Mouse (Mus musculus): ENCODE data around the gene Sprr2h. TPM values are rescaled to one million over a fixed set of nuclear protein-coding genes. Genes with fewer than 3 reads are reported as not detected.

Sprr2h gene
- polyA plus RNA-seq (2015; fragmentation: Nextera tagmentation; extraction: Ambion mirVana), result not detected in 2 replicates

DNA sequence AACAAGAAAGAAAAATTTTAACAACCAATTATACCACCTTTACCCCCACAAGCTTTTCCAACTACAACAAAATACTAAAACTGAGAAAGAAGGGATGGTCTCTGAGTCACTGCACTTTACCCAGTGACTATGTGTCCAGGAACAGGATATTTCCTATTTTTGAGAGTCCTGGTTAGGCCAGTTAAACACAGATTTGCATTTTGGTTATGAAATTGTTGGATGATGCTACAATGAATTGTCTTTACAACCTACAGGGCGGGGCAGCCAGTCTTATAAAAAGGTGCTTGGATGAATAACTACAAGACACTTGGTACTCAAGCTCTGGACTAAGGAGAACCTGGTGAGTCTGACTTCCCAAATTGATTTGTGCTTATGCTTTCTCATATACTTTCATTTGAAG is at the start of gene Sprr2h:
Gene Sprr2h (plus strand): TSS at position 301 of the 400 bp plus-strand sequence.
- no peak within 1 kb of the TSS for H3K27ac ChIP-seq (ENCODE audit: low read length)
- no peak within 1 kb of the TSS for H3K4me2 ChIP-seq (ENCODE audit: low read length)
- H3K36me3 ChIP-seq (ENCODE audit: control insufficient read depth, insufficient read depth), result no peaks in the 10 kb centered on the region
- H3K9ac ChIP-seq (replicated peaks; ENCODE audit: low read depth, low read length), result no peak within 1 kb of the TSS
- no peak for ATAC-seq
- no peaks in the 10 kb centered on the region for H3K27me3 ChIP-seq (replicated peaks; ENCODE audit: control insufficient read depth, insufficient read depth, low read length)
- H3K9me3 ChIP-seq (ENCODE audit: control insufficient read depth, low read length), result no peaks in the 10 kb centered on the region
- no peak within 1 kb of the TSS for H3K4me3 ChIP-seq (replicated peaks; ENCODE audit: low read length)
- H3K4me1 ChIP-seq (replicated peaks; ENCODE audit: control insufficient read depth, insufficient read depth, low read length), result no peaks in the 10 kb centered on the region
- whole genome bisulfite sequencing, result 83% methylated on average over 1 of the region's 1 CpGs

DNA sequence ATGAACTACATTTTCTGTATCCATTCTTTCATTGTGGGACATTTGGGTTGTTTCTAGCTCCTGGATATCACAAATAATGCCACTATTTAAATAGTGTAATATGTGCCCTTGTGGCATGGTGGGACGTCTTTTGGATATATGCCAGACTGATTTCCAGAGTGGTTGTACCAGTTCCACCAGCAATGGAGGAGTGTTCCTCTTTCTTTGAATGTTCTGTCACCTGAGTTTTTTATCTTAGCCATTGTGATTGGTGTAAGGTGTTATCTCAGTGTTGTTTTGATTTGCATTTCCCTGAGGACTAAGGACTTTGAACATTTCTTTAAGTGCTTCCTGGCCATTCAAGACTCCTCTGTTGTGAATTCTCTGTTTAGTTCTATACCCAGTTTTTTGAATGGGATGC is 49.2 kb upstream of the Sprr2h start:
- no peak overlapping the region for H3K27ac ChIP-seq (ENCODE audit: low read length)
- WGBS, result 81% methylated on average over 1 of the region's 1 CpGs
- H3K4me1 ChIP-seq (replicated peaks; ENCODE audit: control insufficient read depth, insufficient read depth, low read length), result no peaks in the 10 kb centered on the region
- H3K9me3 ChIP-seq (ENCODE audit: control insufficient read depth, low read length), result no peaks in the 10 kb centered on the region
- ATAC-seq, result no peak
- no peak overlapping the region for H3K4me2 ChIP-seq (ENCODE audit: low read length)
- H3K9ac ChIP-seq (replicated peaks; ENCODE audit: low read depth, low read length), result no peak overlapping the region
- no peak overlapping the region for H3K4me3 ChIP-seq (replicated peaks; ENCODE audit: low read length)
- no peaks in the 10 kb centered on the region for H3K27me3 ChIP-seq (replicated peaks; ENCODE audit: control insufficient read depth, insufficient read depth, low read length)
- no peaks in the 10 kb centered on the region for H3K36me3 ChIP-seq (ENCODE audit: control insufficient read depth, insufficient read depth)

DNA sequence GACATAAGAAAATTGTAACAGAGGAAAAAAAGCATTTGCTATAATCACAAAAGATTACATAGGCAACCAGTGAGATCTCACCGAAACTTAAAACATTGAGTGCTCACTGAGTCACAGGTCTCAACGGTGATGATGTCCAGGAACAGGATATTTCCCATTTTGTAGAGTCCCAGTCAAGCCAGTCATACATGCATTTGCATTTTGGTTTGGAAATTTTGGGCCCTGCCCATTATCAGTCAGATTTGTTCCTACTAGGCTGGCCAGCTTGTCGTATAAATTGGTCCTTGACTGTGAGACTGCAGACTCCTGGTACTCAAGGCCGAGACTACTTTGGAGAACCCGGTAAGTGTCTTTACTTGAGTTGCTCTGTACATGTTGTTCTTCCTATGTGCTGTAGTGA is 46.6 kb upstream of the Sprr2h start, which contains the start of gene Sprr2d:
Gene Sprr2d (plus strand): TSS at position 301 of the 400 bp plus-strand sequence.
- no peak for ATAC-seq
- WGBS, result 92% methylated on average over 5 of the region's 5 CpGs
- Histone ChIP-seq H3K36me3 (ENCODE audit: control insufficient read depth, insufficient read depth) (no peaks in the 10 kb centered on the region), H3K9me3 (ENCODE audit: control insufficient read depth, low read length) (no peaks in the 10 kb centered on the region), H3K27ac (ENCODE audit: low read length) (no peak within 1 kb of the TSS), H3K9ac (replicated peaks; ENCODE audit: low read depth, low read length) (no peak within 1 kb of the TSS), H3K4me2 (ENCODE audit: low read length) (no peak within 1 kb of the TSS), H3K4me3 (replicated peaks; ENCODE audit: low read length) (no peak within 1 kb of the TSS), H3K4me1 (replicated peaks; ENCODE audit: control insufficient read depth, insufficient read depth, low read length) (no peaks in the 10 kb centered on the region), H3K27me3 (replicated peaks; ENCODE audit: control insufficient read depth, insufficient read depth, low read length) (no peaks in the 10 kb centered on the region)

DNA sequence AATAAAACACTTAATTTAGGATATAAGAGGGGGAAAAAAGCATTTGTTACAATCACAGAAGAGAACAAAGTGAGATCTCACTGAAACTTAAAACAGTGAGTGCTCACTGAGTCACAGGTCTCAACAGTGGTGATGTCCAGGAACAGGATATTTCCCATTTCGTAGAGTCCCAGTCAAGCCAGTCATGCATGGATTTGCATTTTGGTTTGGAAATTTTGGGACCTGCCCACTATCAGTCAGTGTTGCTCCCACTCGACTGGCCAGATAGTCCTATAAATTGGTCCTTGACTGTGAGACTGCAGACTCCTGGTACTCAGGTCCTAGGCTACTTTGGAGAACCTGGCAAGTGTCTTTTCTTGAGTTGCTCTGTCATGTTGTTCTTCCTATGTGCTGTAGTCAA is 33.6 kb upstream of the Sprr2h start, which contains the start of gene Sprr2e:
Gene Sprr2e (plus strand): TSS at position 301 of the 400 bp plus-strand sequence.
- no peaks in the 10 kb centered on the region for H3K36me3 ChIP-seq (ENCODE audit: control insufficient read depth, insufficient read depth)

DNA sequence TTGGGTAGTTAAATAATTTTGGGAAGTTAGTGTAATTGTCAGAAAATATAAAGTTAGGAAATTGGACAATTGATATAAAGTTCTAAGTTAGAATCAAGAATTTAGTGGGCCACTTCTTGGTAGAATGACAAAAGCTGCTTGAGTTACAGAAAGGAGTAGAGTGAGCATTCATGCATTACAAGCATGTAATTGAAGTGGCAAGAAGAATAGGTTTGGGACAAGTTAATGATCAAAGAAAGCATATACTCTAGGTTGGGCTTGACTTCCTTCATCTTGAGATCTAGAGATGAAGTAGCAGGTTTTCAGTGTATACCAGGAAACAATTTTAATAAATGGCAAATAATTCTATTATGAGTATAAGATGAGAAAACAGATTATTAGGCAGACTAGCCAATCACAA is 23.9 kb upstream of the Sprr2h start:
- H3K4me3 ChIP-seq (replicated peaks; ENCODE audit: low read length), result no peak overlapping the region
- no peaks in the 10 kb centered on the region for H3K9me3 ChIP-seq (ENCODE audit: control insufficient read depth, low read length)
- no peak overlapping the region for H3K27ac ChIP-seq (ENCODE audit: low read length)
- no peaks in the 10 kb centered on the region for H3K4me1 ChIP-seq (replicated peaks; ENCODE audit: control insufficient read depth, insufficient read depth, low read length)
- H3K9ac ChIP-seq (replicated peaks; ENCODE audit: low read depth, low read length), result no peak overlapping the region
- no peaks in the 10 kb centered on the region for H3K27me3 ChIP-seq (replicated peaks; ENCODE audit: control insufficient read depth, insufficient read depth, low read length)
- H3K36me3 ChIP-seq (ENCODE audit: control insufficient read depth, insufficient read depth), result no peaks in the 10 kb centered on the region
- no peak overlapping the region for H3K4me2 ChIP-seq (ENCODE audit: low read length)
- ATAC-seq, result no peak

More for the DNA sequence above, 33.6 kb upstream of the Sprr2h start, which contains the start of gene Sprr2e:
- Histone ChIP-seq H3K27ac (ENCODE audit: low read length) (no peak within 1 kb of the TSS), H3K4me3 (replicated peaks; ENCODE audit: low read length) (no peak within 1 kb of the TSS), H3K4me1 (replicated peaks; ENCODE audit: control insufficient read depth, insufficient read depth, low read length) (no peaks in the 10 kb centered on the region), H3K4me2 (ENCODE audit: low read length) (no peak within 1 kb of the TSS), H3K9ac (replicated peaks; ENCODE audit: low read depth, low read length) (no peak within 1 kb of the TSS), H3K27me3 (replicated peaks; ENCODE audit: control insufficient read depth, insufficient read depth, low read length) (no peaks in the 10 kb centered on the region), H3K9me3 (ENCODE audit: control insufficient read depth, low read length) (no peaks in the 10 kb centered on the region)
- 88% methylated on average over 2 of the region's 2 CpGs for WGBS
- ATAC-seq, result no peak

DNA sequence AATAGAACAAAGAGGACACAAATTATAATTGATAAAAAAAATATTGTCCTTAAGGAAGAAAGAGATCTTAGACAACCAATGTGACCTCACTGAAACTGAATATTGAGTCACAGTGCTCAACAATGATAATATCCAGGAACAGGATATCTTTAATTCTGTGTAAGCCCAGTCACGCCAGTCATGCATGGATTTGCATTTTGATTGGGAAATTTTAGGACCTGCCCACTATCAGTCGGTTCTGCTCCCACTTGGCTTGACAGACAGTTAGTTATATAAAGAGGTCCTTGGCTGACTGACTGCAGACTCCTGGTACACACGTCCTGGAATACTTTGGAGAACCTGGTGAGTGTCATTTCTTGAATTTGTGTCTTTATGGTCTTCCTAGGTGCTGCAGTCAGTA is 20.6 kb upstream of the Sprr2h start, which contains the start of gene Sprr2f:
Gene Sprr2f (plus strand): TSS at position 301 of the 400 bp plus-strand sequence.
- ATAC-seq, result no peak
- no peaks in the 10 kb centered on the region for H3K9me3 ChIP-seq (ENCODE audit: control insufficient read depth, low read length)
- H3K9ac ChIP-seq (replicated peaks; ENCODE audit: low read depth, low read length), result no peak within 1 kb of the TSS

DNA sequence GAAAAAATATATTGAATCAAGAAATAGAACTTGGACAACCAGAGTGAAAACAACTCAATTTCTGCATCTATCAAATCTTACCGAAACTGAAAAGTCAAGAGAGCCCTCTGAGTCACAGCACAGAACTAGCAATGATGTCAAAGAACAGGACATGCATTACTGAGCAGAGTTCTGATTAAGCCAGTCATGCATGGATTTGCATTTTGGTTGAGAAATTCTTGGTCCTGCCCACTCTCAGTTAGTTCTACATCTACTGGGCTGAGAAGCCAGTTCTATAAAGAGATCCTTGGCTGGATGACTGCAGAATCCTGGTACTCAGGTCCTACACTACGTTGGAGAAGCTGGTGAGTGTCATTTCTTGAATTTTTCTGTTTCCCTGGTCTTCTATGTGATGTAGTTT is 11.9 kb upstream of the Sprr2h start:
- Histone ChIP-seq H3K27ac (ENCODE audit: low read length) (no peak overlapping the region), H3K36me3 (ENCODE audit: control insufficient read depth, insufficient read depth) (no peaks in the 10 kb centered on the region), H3K9ac (replicated peaks; ENCODE audit: low read depth, low read length) (no peak overlapping the region), H3K4me1 (replicated peaks; ENCODE audit: control insufficient read depth, insufficient read depth, low read length) (no peaks in the 10 kb centered on the region), H3K9me3 (ENCODE audit: control insufficient read depth, low read length) (no peaks in the 10 kb centered on the region), H3K4me3 (replicated peaks; ENCODE audit: low read length) (no peak overlapping the region), H3K4me2 (ENCODE audit: low read length) (no peak overlapping the region), H3K27me3 (replicated peaks; ENCODE audit: control insufficient read depth, insufficient read depth, low read length) (no peaks in the 10 kb centered on the region)
- 75% methylated on average over 2 of the region's 2 CpGs for WGBS
- ATAC-seq, result no peak

More for the DNA sequence above, 20.6 kb upstream of the Sprr2h start, which contains the start of gene Sprr2f:
- H3K36me3 ChIP-seq (ENCODE audit: control insufficient read depth, insufficient read depth), result no peaks in the 10 kb centered on the region
- no peak within 1 kb of the TSS for H3K27ac ChIP-seq (ENCODE audit: low read length)
- no peaks in the 10 kb centered on the region for H3K4me1 ChIP-seq (replicated peaks; ENCODE audit: control insufficient read depth, insufficient read depth, low read length)
- WGBS, result 75% methylated on average over 3 of the region's 3 CpGs
- H3K4me3 ChIP-seq (replicated peaks; ENCODE audit: low read length), result no peak within 1 kb of the TSS
- no peak within 1 kb of the TSS for H3K4me2 ChIP-seq (ENCODE audit: low read length)
- H3K27me3 ChIP-seq (replicated peaks; ENCODE audit: control insufficient read depth, insufficient read depth, low read length), result no peaks in the 10 kb centered on the region

DNA sequence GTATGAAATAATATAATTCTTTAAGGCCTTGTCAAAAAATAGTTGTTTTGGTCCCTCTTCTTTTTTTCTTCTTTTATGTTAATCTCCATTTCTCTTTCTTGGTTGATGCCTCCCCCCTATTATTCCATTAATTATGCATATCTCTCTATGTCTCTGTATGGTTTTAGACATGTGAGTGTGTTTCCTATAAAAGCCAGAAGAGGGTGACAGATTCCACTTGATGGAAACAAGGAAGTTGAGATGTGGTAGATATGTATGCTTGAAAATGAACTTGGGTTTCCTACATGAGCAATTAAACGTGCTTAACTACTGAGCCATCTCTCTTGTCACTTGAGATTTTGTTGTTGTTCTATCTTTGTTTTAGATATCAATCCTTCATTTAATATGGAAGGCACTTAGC is 8.8 kb downstream of the Sprr2h start:
- H3K9me3 ChIP-seq (ENCODE audit: control insufficient read depth, low read length), result no peaks in the 10 kb centered on the region
- no peaks in the 10 kb centered on the region for H3K4me1 ChIP-seq (replicated peaks; ENCODE audit: control insufficient read depth, insufficient read depth, low read length)
- ATAC-seq, result no peak
- H3K9ac ChIP-seq (replicated peaks; ENCODE audit: low read depth, low read length), result no peak overlapping the region
- no peak overlapping the region for H3K4me2 ChIP-seq (ENCODE audit: low read length)
- 61% methylated on average over 1 of the region's 1 CpGs for WGBS
- no peaks in the 10 kb centered on the region for H3K36me3 ChIP-seq (ENCODE audit: control insufficient read depth, insufficient read depth)
- H3K27me3 ChIP-seq (replicated peaks; ENCODE audit: control insufficient read depth, insufficient read depth, low read length), result no peaks in the 10 kb centered on the region
- H3K27ac ChIP-seq (ENCODE audit: low read length), result no peak overlapping the region
- no peak overlapping the region for H3K4me3 ChIP-seq (replicated peaks; ENCODE audit: low read length)

DNA sequence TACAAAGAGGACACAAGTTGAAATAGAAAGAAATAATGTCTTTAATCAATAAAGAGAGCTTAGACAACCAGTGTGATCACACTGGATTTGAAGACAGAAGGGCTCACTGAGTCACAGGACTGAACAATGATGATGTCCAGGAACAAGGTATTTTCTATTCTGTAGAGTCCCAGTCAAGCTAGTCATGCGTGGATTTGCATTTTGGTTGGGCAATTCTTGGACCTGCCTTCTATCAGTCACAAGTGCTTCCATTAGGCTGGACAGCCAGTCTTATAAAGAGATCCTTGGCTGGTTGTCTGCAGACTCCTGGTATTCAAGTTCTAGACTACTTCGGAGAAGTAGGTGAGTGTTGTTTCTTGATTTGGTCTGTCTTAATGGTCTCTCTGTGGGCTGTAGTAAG is 22.2 kb downstream of the Sprr2h start, which contains the start of gene Sprr2i:
Gene Sprr2i (plus strand): TSS at position 301 of the 400 bp plus-strand sequence.
- WGBS, result 91% methylated on average over 2 of the region's 2 CpGs
- no peak for ATAC-seq

DNA sequence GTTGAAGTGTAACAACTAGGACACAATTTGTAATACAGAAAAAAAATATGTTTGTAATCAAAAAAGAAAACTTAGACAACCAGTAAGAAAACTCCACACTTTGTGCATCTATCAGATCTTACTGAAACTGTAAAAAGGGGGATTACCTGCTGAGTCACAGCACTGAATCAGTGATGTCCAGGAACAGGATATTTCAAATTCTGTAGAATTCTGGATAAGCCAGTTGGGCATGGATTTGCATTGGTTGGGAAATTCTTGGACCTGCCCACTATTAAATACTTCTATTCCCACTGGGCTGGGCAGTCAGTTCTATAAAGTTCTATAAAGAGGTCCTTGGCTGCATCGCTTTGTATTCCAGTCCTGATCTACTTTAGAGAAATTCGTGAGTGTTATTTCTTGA is 32.3 kb downstream of the Sprr2h start, which contains the start of gene Sprr2j-ps:
Gene Sprr2j-ps (plus strand): TSS at position 301 of the 400 bp plus-strand sequence.
- WGBS, result 83% methylated on average over 2 of the region's 2 CpGs
- Histone ChIP-seq H3K4me1 (replicated peaks; ENCODE audit: control insufficient read depth, insufficient read depth, low read length) (no peaks in the 10 kb centered on the region), H3K9me3 (ENCODE audit: control insufficient read depth, low read length) (no peaks in the 10 kb centered on the region), H3K4me3 (replicated peaks; ENCODE audit: low read length) (no peak within 1 kb of the TSS), H3K36me3 (ENCODE audit: control insufficient read depth, insufficient read depth) (no peaks in the 10 kb centered on the region), H3K27me3 (replicated peaks; ENCODE audit: control insufficient read depth, insufficient read depth, low read length) (no peaks in the 10 kb centered on the region), H3K4me2 (ENCODE audit: low read length) (no peak within 1 kb of the TSS), H3K27ac (ENCODE audit: low read length) (no peak within 1 kb of the TSS), H3K9ac (replicated peaks; ENCODE audit: low read depth, low read length) (no peak within 1 kb of the TSS)
- no peak for ATAC-seq

More for the DNA sequence above, 22.2 kb downstream of the Sprr2h start, which contains the start of gene Sprr2i:
- no peaks in the 10 kb centered on the region for H3K36me3 ChIP-seq (ENCODE audit: control insufficient read depth, insufficient read depth)
- no peak within 1 kb of the TSS for H3K27ac ChIP-seq (ENCODE audit: low read length)
- no peak within 1 kb of the TSS for H3K9ac ChIP-seq (replicated peaks; ENCODE audit: low read depth, low read length)
- H3K4me3 ChIP-seq (replicated peaks; ENCODE audit: low read length), result no peak within 1 kb of the TSS
- H3K4me1 ChIP-seq (replicated peaks; ENCODE audit: control insufficient read depth, insufficient read depth, low read length), result no peaks in the 10 kb centered on the region
- H3K4me2 ChIP-seq (ENCODE audit: low read length), result no peak within 1 kb of the TSS
- no peaks in the 10 kb centered on the region for H3K27me3 ChIP-seq (replicated peaks; ENCODE audit: control insufficient read depth, insufficient read depth, low read length)
- H3K9me3 ChIP-seq (ENCODE audit: control insufficient read depth, low read length), result no peaks in the 10 kb centered on the region

Measured in forebrain, embryonic 16.5 days (tissue).